Mouse (Mus musculus): ENCODE results near the gene Arpc5l. TPM values are rescaled to one million over a fixed set of nuclear protein-coding genes. Genes with fewer than 3 reads are reported as not detected.
A peak's percentile ranks its signal among the peaks of the same experiment; 100 is the strongest.

Arpc5l gene
- polyA plus RNA-seq, 1 experiment from 2014 or later, result 135 TPM

GRCm38 (mm10) chr2:38977837-38978236, 27.3 kb upstream of the Arpc5l start:
- H3K9ac ChIP-seq, result no peak overlapping the region
- 55% methylated on average over 4 of the region's 4 CpGs for WGBS

GRCm38 (mm10) chr2:38983456-38983855, 21.7 kb upstream of the Arpc5l start:
- no peak overlapping the region for H3K9ac ChIP-seq
- H3K27me3 ChIP-seq, result no peaks in the 10 kb centered on the region
- H3K27ac ChIP-seq (replicated peaks), result no peak overlapping the region
- no peak overlapping the region for H3K4me2 ChIP-seq (replicated peaks)
- H3K4me3 ChIP-seq (replicated peaks), result no peak overlapping the region
- H3K9me3 ChIP-seq (replicated peaks), result no peaks in the 10 kb centered on the region
- WGBS, result 88% methylated on average over 2 of the region's 2 CpGs
- H3K4me1 ChIP-seq, result peaks cover 8% of the 10 kb centered on the region; the same call in 1 of the 2 replicates
- no peak for ATAC-seq (ENCODE audit: insufficient number of reproducible peaks, low FRiP score, low TSS enrichment, low read depth)
- no peaks in the 10 kb centered on the region for H3K36me3 ChIP-seq

More at GRCm38 (mm10) chr2:38977837-38978236, 27.3 kb upstream of the Arpc5l start:
- no peaks in the 10 kb centered on the region for H3K27me3 ChIP-seq
- no peak overlapping the region for H3K4me3 ChIP-seq (replicated peaks)
- H3K27ac ChIP-seq (replicated peaks), result no peak overlapping the region
- H3K36me3 ChIP-seq, result no peaks in the 10 kb centered on the region
- ATAC-seq (ENCODE audit: insufficient number of reproducible peaks, low FRiP score, low TSS enrichment, low read depth), result 0 out of 2 replicates have a peak, but pooled peaks have one; percentile 17
- H3K4me1 ChIP-seq, result no peaks in the 10 kb centered on the region
- no peaks in the 10 kb centered on the region for H3K9me3 ChIP-seq (replicated peaks)
- H3K4me2 ChIP-seq (replicated peaks), result no peak overlapping the region

- no peak for ATAC-seq (ENCODE audit: insufficient number of reproducible peaks, low FRiP score, low TSS enrichment, low read depth)
- WGBS, result 50% methylated on average over 3 of the region's 3 CpGs
- Histone ChIP-seq H3K27me3 (no peaks in the 10 kb centered on the region), H3K9ac (no peak overlapping the region), H3K9me3 (replicated peaks) (no peaks in the 10 kb centered on the region), H3K36me3 (no peaks in the 10 kb centered on the region), H3K4me2 (replicated peaks) (no peak overlapping the region), H3K4me3 (replicated peaks) (no peak overlapping the region), H3K27ac (replicated peaks) (no peak overlapping the region), H3K4me1 (peaks cover 8% of the 10 kb centered on the region; the same call in 1 of the 2 replicates)
These were observed 18.6 kb upstream of the Arpc5l start for GRCm38 (mm10) chr2:38986580-38986979.

GRCm38 (mm10) chr2:38987371-38987770, 17.8 kb upstream of the Arpc5l start:
- H3K4me1 ChIP-seq, result peaks cover 8% of the 10 kb centered on the region; the same call in 1 of the 2 replicates
- no peaks in the 10 kb centered on the region for H3K27me3 ChIP-seq
- no peaks in the 10 kb centered on the region for H3K36me3 ChIP-seq
- WGBS, result 56% methylated on average over 1 of the region's 1 CpGs
- H3K9me3 ChIP-seq (replicated peaks), result no peaks in the 10 kb centered on the region
- no peak overlapping the region for H3K9ac ChIP-seq
- ATAC-seq (ENCODE audit: insufficient number of reproducible peaks, low FRiP score, low TSS enrichment, low read depth), result no peak
- no peak overlapping the region for H3K4me2 ChIP-seq (replicated peaks)
- no peak overlapping the region for H3K4me3 ChIP-seq (replicated peaks)
- H3K27ac ChIP-seq (replicated peaks), result no peak overlapping the region

GRCm38 (mm10) chr2:38987803-38988510, 17.2 kb upstream of the Arpc5l start:
- Histone ChIP-seq H3K27me3 (no peaks in the 10 kb centered on the region), H3K4me2 (replicated peaks) (no peak overlapping the region), H3K9ac (no peak overlapping the region), H3K9me3 (replicated peaks) (no peaks in the 10 kb centered on the region), H3K4me3 (replicated peaks) (no peak overlapping the region), H3K27ac (replicated peaks) (no peak overlapping the region), H3K4me1 (peaks cover 8% of the 10 kb centered on the region; the same call in 1 of the 2 replicates), H3K36me3 (no peaks in the 10 kb centered on the region)
- 65% methylated on average over 6 of the region's 6 CpGs for WGBS
- no peak for ATAC-seq (ENCODE audit: insufficient number of reproducible peaks, low FRiP score, low TSS enrichment, low read depth)

- H3K27ac ChIP-seq (replicated peaks), result no peak overlapping the region
These were observed 16.2 kb upstream of the Arpc5l start for GRCm38 (mm10) chr2:38988929-38989328.

GRCm38 (mm10) chr2:38992004-38992403, 13.1 kb upstream of the Arpc5l start:
- H3K9ac ChIP-seq, result no peak overlapping the region
- no peak overlapping the region for H3K4me2 ChIP-seq (replicated peaks)
- H3K4me1 ChIP-seq, result peaks cover 8% of the 10 kb centered on the region; the same call in 1 of the 2 replicates
- H3K27me3 ChIP-seq, result 0 out of 2 replicates have a peak, but pooled peaks cover 2% of the 10 kb centered on the region
- no peak overlapping the region for H3K4me3 ChIP-seq (replicated peaks)
- WGBS, result 68% methylated on average over 4 of the region's 4 CpGs
- no peak overlapping the region for H3K27ac ChIP-seq (replicated peaks)
- H3K9me3 ChIP-seq (replicated peaks), result no peaks in the 10 kb centered on the region
- no peaks in the 10 kb centered on the region for H3K36me3 ChIP-seq
- no peak for ATAC-seq (ENCODE audit: insufficient number of reproducible peaks, low FRiP score, low TSS enrichment, low read depth)

More at GRCm38 (mm10) chr2:38988929-38989328, 16.2 kb upstream of the Arpc5l start:
- ATAC-seq (ENCODE audit: insufficient number of reproducible peaks, low FRiP score, low TSS enrichment, low read depth), result no peak
- 92% methylated on average over 2 of the region's 2 CpGs for WGBS
- Histone ChIP-seq H3K9me3 (replicated peaks) (no peaks in the 10 kb centered on the region), H3K4me2 (replicated peaks) (no peak overlapping the region), H3K4me3 (replicated peaks) (no peak overlapping the region), H3K9ac (no peak overlapping the region), H3K4me1 (peaks cover 8% of the 10 kb centered on the region; the same call in 1 of the 2 replicates), H3K36me3 (no peaks in the 10 kb centered on the region), H3K27me3 (no peaks in the 10 kb centered on the region)

GRCm38 (mm10) chr2:38992452-38992851, 12.7 kb upstream of the Arpc5l start:
- H3K4me2 ChIP-seq (replicated peaks), result no peak overlapping the region
- no peak overlapping the region for H3K4me3 ChIP-seq (replicated peaks)

GRCm38 (mm10) chr2:38997386-38998374, 7.5 kb upstream of the Arpc5l start, which contains the start of gene Wdr38:
Gene Wdr38 (plus strand): TSS chr2:38997476.
- 12% methylated on average over 33 of the region's 33 CpGs for WGBS
- peak within 1 kb of the TSS; percentile 75 for H3K27ac ChIP-seq (replicated peaks)

More at GRCm38 (mm10) chr2:38992452-38992851, 12.7 kb upstream of the Arpc5l start:
- Histone ChIP-seq H3K27ac (replicated peaks) (no peak overlapping the region), H3K27me3 (0 out of 2 replicates have a peak, but pooled peaks cover 6% of the 10 kb centered on the region), H3K36me3 (no peaks in the 10 kb centered on the region), H3K9ac (no peak overlapping the region), H3K9me3 (replicated peaks) (no peaks in the 10 kb centered on the region), H3K4me1 (peaks cover 11% of the 10 kb centered on the region)
- ATAC-seq (ENCODE audit: insufficient number of reproducible peaks, low FRiP score, low TSS enrichment, low read depth), result no peak
- WGBS, result 53% methylated on average over 4 of the region's 4 CpGs

GRCm38 (mm10) chr2:38999381-38999780, 5.8 kb upstream of the Arpc5l start:
- Histone ChIP-seq H3K4me2 (replicated peaks) (no peak overlapping the region), H3K36me3 (peaks cover 38% of the 10 kb centered on the region), H3K4me1 (peaks cover 31% of the 10 kb centered on the region), H3K9ac (no peak overlapping the region), H3K27me3 (0 out of 2 replicates have a peak, but pooled peaks cover 6% of the 10 kb centered on the region), H3K27ac (replicated peaks) (no peak overlapping the region), H3K9me3 (replicated peaks) (no peaks in the 10 kb centered on the region), H3K4me3 (replicated peaks) (no peak overlapping the region)
- ATAC-seq (ENCODE audit: insufficient number of reproducible peaks, low FRiP score, low TSS enrichment, low read depth), result no peak
- 47% methylated on average over 4 of the region's 4 CpGs for WGBS

More at GRCm38 (mm10) chr2:38997386-38998374, 7.5 kb upstream of the Arpc5l start, which contains the start of gene Wdr38:
- Histone ChIP-seq H3K4me3 (replicated peaks) (peak within 1 kb of the TSS; percentile 53), H3K9me3 (replicated peaks) (no peaks in the 10 kb centered on the region), H3K36me3 (peaks cover 29% of the 10 kb centered on the region), H3K9ac (peak within 1 kb of the TSS; percentile 39), H3K4me1 (peaks cover 14% of the 10 kb centered on the region), H3K4me2 (replicated peaks) (peak within 1 kb of the TSS; percentile 56), H3K27me3 (0 out of 2 replicates have a peak, but pooled peaks cover 6% of the 10 kb centered on the region)
- peak; percentile 86 for ATAC-seq (ENCODE audit: insufficient number of reproducible peaks, low FRiP score, low TSS enrichment, low read depth)

Measured in embryonic facial prominence, embryonic 15.5 days (tissue).